Mouse (Mus musculus): Measurements from ENCODE around the gene Spg11.

Spg11 gene

GRCm38 (mm10) chr2:122117961-122118958 lies at the start of gene Spg11:
Gene Spg11 (minus strand): TSS chr2:122118386.
- peak; percentile 97 for DNase-seq (ENCODE audit: low read depth, low spot score)

- DNase-seq (ENCODE audit: low read depth, low spot score): no peak
Measured at GRCm38 (mm10) chr2:122164293-122164692, 46.1 kb upstream of the Spg11 start.

GRCm38 (mm10) chr2:122163430-122164195 lies 45.4 kb upstream of the Spg11 start:
- DNase-seq (ENCODE audit: low read depth, low spot score): no peak

GRCm38 (mm10) chr2:122162529-122162928 lies 44.3 kb upstream of the Spg11 start:
- no peak for DNase-seq (ENCODE audit: low read depth, low spot score)

GRCm38 (mm10) chr2:122161542-122161941 lies 43.4 kb upstream of the Spg11 start:
- no peak for DNase-seq (ENCODE audit: low read depth, low spot score)

GRCm38 (mm10) chr2:122160680-122161079 lies 42.5 kb upstream of the Spg11 start, which contains the start of gene Trim69:
Gene Trim69 (plus strand): TSS chr2:122160700.
- peak; percentile 78 for DNase-seq (ENCODE audit: low read depth, low spot score)

GRCm38 (mm10) chr2:122159667-122160066 lies 41.5 kb upstream of the Spg11 start:
- no peak for DNase-seq (ENCODE audit: low read depth, low spot score)

GRCm38 (mm10) chr2:122158362-122158802 lies 40.2 kb upstream of the Spg11 start:
- DNase-seq (ENCODE audit: low read depth, low spot score): no peak

- DNase-seq (ENCODE audit: low read depth, low spot score): no peak
Measured at GRCm38 (mm10) chr2:122157561-122157960, 39.4 kb upstream of the Spg11 start.

GRCm38 (mm10) chr2:122156051-122156700 lies 38.0 kb upstream of the Spg11 start:
- DNase-seq (ENCODE audit: low read depth, low spot score): no peak

GRCm38 (mm10) chr2:122155292-122155691 lies 37.1 kb upstream of the Spg11 start:
- no peak for DNase-seq (ENCODE audit: low read depth, low spot score)

- no peak for DNase-seq (ENCODE audit: low read depth, low spot score)
Measured at GRCm38 (mm10) chr2:122154479-122154878, 36.3 kb upstream of the Spg11 start.

GRCm38 (mm10) chr2:122153681-122154365 lies 35.6 kb upstream of the Spg11 start:
- DNase-seq (ENCODE audit: low read depth, low spot score): no peak

- no peak for DNase-seq (ENCODE audit: low read depth, low spot score)
Measured at GRCm38 (mm10) chr2:122152850-122153249, 34.7 kb upstream of the Spg11 start.

GRCm38 (mm10) chr2:122151221-122151620 lies 33.0 kb upstream of the Spg11 start:
- no peak for DNase-seq (ENCODE audit: low read depth, low spot score)

GRCm38 (mm10) chr2:122149716-122150115 lies 31.5 kb upstream of the Spg11 start:
- no peak for DNase-seq (ENCODE audit: low read depth, low spot score)

- no peak for DNase-seq (ENCODE audit: low read depth, low spot score)
Measured at GRCm38 (mm10) chr2:122149316-122149715, 31.1 kb upstream of the Spg11 start.

GRCm38 (mm10) chr2:122148242-122148917 lies 30.2 kb upstream of the Spg11 start:
- peak; percentile 72 for DNase-seq (ENCODE audit: low read depth, low spot score)

GRCm38 (mm10) chr2:122147508-122148241 lies 29.5 kb upstream of the Spg11 start, which contains the start of gene B2m:
Gene B2m (plus strand): TSS chr2:122147686.
- peak; percentile 97 for DNase-seq (ENCODE audit: low read depth, low spot score)

GRCm38 (mm10) chr2:122146687-122147086 lies 28.5 kb upstream of the Spg11 start:
- DNase-seq (ENCODE audit: low read depth, low spot score): no peak
